Mouse (Mus musculus) retina, postnatal 1 day (tissue): ENCODE data around the gene Ubap1l.

ENCODE experiments used
- DNase-seq: peaks from one replicate; pipeline ENCODE4 v3.0.0-alpha.2; 2012

Ubap1l gene

GRCm38 (mm10) chr9:65360641-65361448 lies at the start of gene Ubap1l:
Gene Ubap1l (plus strand): TSS chr9:65361041.
- DNase-seq: peak; percentile 74

GRCm38 (mm10) chr9:65312669-65313357 lies 48.0 kb upstream of the Ubap1l start:
- peak; percentile 13 for DNase-seq

- no peak for DNase-seq
Measured at GRCm38 (mm10) chr9:65313846-65314245, 47.0 kb upstream of the Ubap1l start.

- DNase-seq: no peak
Measured at GRCm38 (mm10) chr9:65322255-65322900, 38.5 kb upstream of the Ubap1l start.

- DNase-seq: no peak
Measured at GRCm38 (mm10) chr9:65325971-65326370, 34.9 kb upstream of the Ubap1l start.

- DNase-seq: no peak
Measured at GRCm38 (mm10) chr9:65327371-65327770, 33.5 kb upstream of the Ubap1l start.

GRCm38 (mm10) chr9:65333958-65334357 lies 26.9 kb upstream of the Ubap1l start:
- DNase-seq: no peak

- no peak for DNase-seq
Measured at GRCm38 (mm10) chr9:65339146-65339545, 21.7 kb upstream of the Ubap1l start.

- no peak for DNase-seq
Measured at GRCm38 (mm10) chr9:65340414-65340813, 20.4 kb upstream of the Ubap1l start.

- DNase-seq: peak; percentile 31
Measured at GRCm38 (mm10) chr9:65345439-65345838, 15.4 kb upstream of the Ubap1l start.

GRCm38 (mm10) chr9:65345854-65346475 lies 14.9 kb upstream of the Ubap1l start, which contains the start of gene Pdcd7:
Gene Pdcd7 (plus strand): TSS chr9:65346104.
- DNase-seq: peak; percentile 99

GRCm38 (mm10) chr9:65346476-65347111 lies 14.2 kb upstream of the Ubap1l start:
- DNase-seq: peak; percentile 68

GRCm38 (mm10) chr9:65347112-65347850 lies 13.6 kb upstream of the Ubap1l start:
- no peak for DNase-seq

GRCm38 (mm10) chr9:65353251-65353650 lies 7.6 kb upstream of the Ubap1l start:
- DNase-seq: no peak

- DNase-seq: no peak
Measured at GRCm38 (mm10) chr9:65356561-65356960, 4.3 kb upstream of the Ubap1l start.

- DNase-seq: no peak
Measured at GRCm38 (mm10) chr9:65356971-65357370, 3.9 kb upstream of the Ubap1l start.

GRCm38 (mm10) chr9:65358956-65359480 lies 1.8 kb upstream of the Ubap1l start:
- DNase-seq: no peak

GRCm38 (mm10) chr9:65363684-65364083 lies 2.8 kb downstream of the Ubap1l start:
- DNase-seq: peak; percentile 84

GRCm38 (mm10) chr9:65365721-65366120 lies 4.9 kb downstream of the Ubap1l start:
- DNase-seq: no peak

- DNase-seq: no peak
Measured at GRCm38 (mm10) chr9:65371756-65372155, 10.9 kb downstream of the Ubap1l start.

- DNase-seq: no peak
Measured at GRCm38 (mm10) chr9:65372449-65372848, 11.6 kb downstream of the Ubap1l start.
